Mouse (Mus musculus): ENCODE results near the gene Vwc2. TPM values are rescaled to one million over a fixed set of nuclear protein-coding genes. Genes with fewer than 3 reads are reported as not detected.

Gene Vwc2
- polyA plus RNA-seq, 1 experiment from 2014 or later, result 1.6 TPM

DNA sequence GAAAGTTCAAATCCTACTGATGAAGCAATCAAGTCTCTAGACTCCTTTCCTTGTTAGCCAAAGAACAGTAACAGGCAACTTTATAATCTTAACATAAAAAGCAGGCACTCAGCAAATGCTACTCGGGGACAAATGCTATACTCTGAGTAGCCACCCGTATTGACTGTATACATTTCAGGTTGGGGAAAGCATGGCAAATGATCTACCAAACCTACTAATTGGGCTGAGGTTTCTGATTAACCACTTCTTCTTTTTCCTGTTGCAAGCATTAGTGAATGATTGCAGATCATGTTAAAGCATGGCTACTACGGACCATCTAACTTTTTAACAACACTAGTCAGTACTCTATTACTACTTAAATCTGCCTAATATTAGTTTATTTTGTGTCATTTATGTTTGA is 169.5 kb downstream of the Vwc2 start:
- no peak overlapping the region for H3K9ac ChIP-seq

More for the DNA sequence above, 169.5 kb downstream of the Vwc2 start:
- no peaks in the 10 kb centered on the region for H3K9me3 ChIP-seq (replicated peaks)
- no peak for ATAC-seq
- H3K36me3 ChIP-seq (ENCODE audit: poor library complexity, severe bottlenecking), result no peaks in the 10 kb centered on the region
- no peaks in the 10 kb centered on the region for H3K27me3 ChIP-seq
- WGBS, result 89% methylated on average over 3 of the region's 3 CpGs
- no peak overlapping the region for H3K27ac ChIP-seq
- no peak overlapping the region for H3K4me3 ChIP-seq
- no peaks in the 10 kb centered on the region for H3K4me1 ChIP-seq
- no peak overlapping the region for H3K4me2 ChIP-seq

Data from forebrain, embryonic 13.5 days (tissue).